Mouse (Mus musculus) small intestine, adult 2 months (tissue): ENCODE measurements around the gene Tap1.
A peak's percentile ranks its signal among the peaks of the same experiment; 100 is the strongest.

ENCODE experiments used
- CTCF ChIP-seq: fragments of 200-500 bp; IDR thresholded peaks from 2 replicates; pipeline ENCODE4 v1.5.1; 2012; ENCODE audit warnings: low read depth, mild to moderate bottlenecking, control low read depth, inconsistent platforms, low read length, moderate library complexity, mixed read lengths; ENCODE audit not compliant: insufficient replicate concordance, insufficient read length; ENCODE audit errors: extremely low read depth
- POLR2A ChIP-seq: fragments of 200-500 bp; IDR thresholded peaks from 2 replicates; pipeline ENCODE4 v1.6.1; 2012; ENCODE audit warnings: low read depth, mild to moderate bottlenecking, control low read depth, inconsistent platforms, low read length, moderate library complexity

DNA sequence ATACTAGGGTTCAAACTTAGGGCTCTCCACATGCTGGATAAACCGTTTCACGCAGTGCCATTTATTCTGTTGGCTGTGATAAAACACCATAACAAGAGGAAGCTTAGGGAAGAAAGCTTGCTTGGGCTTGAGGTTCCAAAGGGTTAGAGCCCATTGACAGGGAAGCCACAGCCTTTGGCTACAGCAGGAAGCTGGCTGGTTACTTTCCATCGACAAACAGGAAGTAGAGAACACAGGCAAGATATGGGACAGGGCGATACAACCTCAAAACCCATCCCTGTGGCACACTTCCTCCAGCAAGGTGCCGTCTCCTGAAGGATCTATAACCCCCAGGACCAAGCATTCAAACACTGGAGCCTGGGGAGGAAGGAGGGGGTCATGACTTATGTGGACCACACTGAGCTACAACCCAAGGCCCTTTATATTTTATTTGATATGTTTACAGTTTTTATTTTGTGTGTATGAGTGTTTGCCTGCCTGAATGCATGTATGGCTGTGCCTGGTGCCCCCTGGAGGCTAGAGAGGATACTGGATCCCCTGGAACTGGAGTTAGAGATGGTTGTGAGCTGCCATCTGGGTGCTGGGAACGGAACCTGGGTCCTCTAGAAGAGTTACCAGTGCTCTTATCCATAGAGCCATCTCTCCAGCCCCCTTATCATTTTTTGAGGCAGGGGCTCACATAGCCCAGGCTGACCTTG lies 22.2 kb upstream of the Tap1 start:
- TF ChIP-seq CTCF: peak; percentile 31; the same call in 1 of the 2 replicates
- TF ChIP-seq POLR2A: no peak
